Mouse (Mus musculus): ENCODE measurements around the gene Amot.

DNA sequence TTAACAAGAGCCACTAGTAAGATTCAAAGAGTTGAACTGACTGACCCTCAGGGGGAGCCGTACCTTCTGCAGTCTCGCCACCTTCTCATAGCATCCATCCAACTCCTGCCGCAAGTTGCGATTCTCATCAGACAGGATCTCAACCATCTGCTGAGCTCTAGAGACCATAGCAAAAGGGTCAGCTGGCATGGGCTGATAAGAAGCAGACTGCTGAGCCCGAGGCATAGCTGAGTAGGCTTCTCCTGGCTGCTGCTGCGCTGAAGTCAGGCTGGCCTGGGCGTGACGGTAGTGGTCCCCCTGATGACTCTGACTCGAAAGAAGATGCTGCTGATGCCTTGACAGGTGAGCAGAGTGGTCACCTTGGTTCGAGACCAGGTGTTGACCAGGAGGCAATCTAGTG, 25.0 kb downstream of the Amot start:
- TF ChIP-seq POLR2A (IDR thresholded peaks at IDR 0.05; ENCODE audit: control insufficient read depth, extremely low read depth, insufficient read depth, low read length, poor library complexity), result no peak
- TF ChIP-seq CTCF (IDR thresholded peaks at IDR 0.05; ENCODE audit: borderline replicate concordance, control insufficient read depth, extremely low read depth, insufficient read depth, low read length, poor library complexity), result no peak

Data from thymus, adult 2 months (tissue).